Mouse (Mus musculus) liver, embryonic 12.5 days (tissue): Measurements from ENCODE around the gene Arhgef15. TPM values are rescaled to one million over a fixed set of nuclear protein-coding genes. Genes with fewer than 3 reads are reported as not detected.
A peak's percentile ranks its signal among the peaks of the same experiment; 100 is the strongest.
"Not testable (repeated sequence)": the region's sequence is repeated elsewhere in the genome, so short reads cannot be mapped to it uniquely, and the experiment has no call there.

ENCODE experiments used
- ATAC-seq: fragments of 200-750 bp; cut with Nextera tagmentation; 2 replicates; pipeline ENCODE4 v1.8.0; 2017; ENCODE audit warnings: moderate number of reproducible peaks, mild to moderate bottlenecking, moderate library complexity
- H3K27ac ChIP-seq: fragments of 300-500 bp; sonication (generic); 2 replicates; pipeline ENCODE4 v1.5.1; 2016; ENCODE audit warnings: mild to moderate bottlenecking
- H3K27me3 ChIP-seq: fragments of 300-500 bp; sonication (generic); replicated peaks from 2 replicates; pipeline ENCODE4 v1.6.1; 2016; ENCODE audit warnings: mild to moderate bottlenecking, moderate library complexity
- H3K36me3 ChIP-seq: fragments of 300-500 bp; sonication (generic); 2 replicates; pipeline ENCODE4 v1.6.1; 2016; ENCODE audit warnings: mild to moderate bottlenecking, moderate library complexity
- H3K4me1 ChIP-seq: fragments of 300-500 bp; sonication (generic); 2 replicates; pipeline ENCODE4 v1.6.1; 2016
- H3K4me2 ChIP-seq: fragments of 300-500 bp; sonication (generic); 2 replicates; pipeline ENCODE4 v1.6.1; 2016; ENCODE audit warnings: mild to moderate bottlenecking, moderate library complexity
- H3K4me3 ChIP-seq: fragments of 300-500 bp; sonication (generic); 2 replicates; pipeline ENCODE4 v1.5.1; 2016; ENCODE audit warnings: mild to moderate bottlenecking, moderate library complexity
- H3K9ac ChIP-seq: fragments of 300-500 bp; sonication (generic); 2 replicates; pipeline ENCODE4 v1.6.1; 2016; ENCODE audit warnings: mild to moderate bottlenecking, moderate library complexity
- H3K9me3 ChIP-seq: fragments of 300-500 bp; sonication (generic); replicated peaks from 2 replicates; pipeline ENCODE4 v1.6.1; 2016; ENCODE audit warnings: mild to moderate bottlenecking, moderate library complexity
- WGBS: fragments of 180-500 bp; shearing (Covaris S2); methylation state at CpG from one replicate; pipeline ENCODE4 v1.1.7; 2016; ENCODE audit not compliant: insufficient replicate concordance; 5-methylcytosine and 5-hydroxymethylcytosine counted together
- polyA plus RNA-seq: library from polyadenylated mRNA; unstranded; fragments of >200 nt; fragmentation: Nextera tagmentation; extraction: Ambion mirVana; gene quantifications from 2 replicates; pipeline ENCODE4 v1.2.1, GENCODE M21; 2016

Arhgef15 gene
- polyA plus RNA-seq, 1 experiment from 2014 or later, result 3.0 TPM

GRCm38 (mm10) chr11:68963405-68963804 lies 6.1 kb upstream of the Arhgef15 start:
- no peak overlapping the region for H3K4me3 ChIP-seq
- peaks cover 8% of the 10 kb centered on the region for H3K27me3 ChIP-seq
- H3K27ac ChIP-seq, result no peak overlapping the region
- no peak overlapping the region for H3K9ac ChIP-seq
- peaks cover 26% of the 10 kb centered on the region for H3K4me1 ChIP-seq
- no peak for ATAC-seq
- H3K9me3 ChIP-seq, result no peaks in the 10 kb centered on the region
- H3K4me2 ChIP-seq, result no peak overlapping the region
- 43% methylated on average over 2 of the region's 2 CpGs for WGBS
- no peaks in the 10 kb centered on the region for H3K36me3 ChIP-seq

GRCm38 (mm10) chr11:68962159-68962558 lies 4.9 kb upstream of the Arhgef15 start:
- H3K27me3 ChIP-seq, result peaks cover 19% of the 10 kb centered on the region
- not testable (repeated sequence) for H3K9ac ChIP-seq, ATAC-seq, H3K4me2 ChIP-seq, H3K36me3 ChIP-seq, H3K27ac ChIP-seq, H3K4me3 ChIP-seq, H3K9me3 ChIP-seq
- WGBS, result 30% methylated on average over 11 of the region's 11 CpGs
- H3K4me1 ChIP-seq, result peaks cover 17% of the 10 kb centered on the region

- no peaks in the 10 kb centered on the region for H3K9me3 ChIP-seq
- no peak overlapping the region for H3K4me3 ChIP-seq
- ATAC-seq, result no peak
- 60% methylated on average over 3 of the region's 3 CpGs for whole genome bisulfite sequencing
- no peak overlapping the region for H3K9ac ChIP-seq
- H3K4me1 ChIP-seq, result peaks cover 15% of the 10 kb centered on the region; the same call in 1 of the 2 replicates
- no peak overlapping the region for H3K27ac ChIP-seq
- peaks cover 25% of the 10 kb centered on the region for H3K27me3 ChIP-seq
- no peaks in the 10 kb centered on the region for H3K36me3 ChIP-seq
- H3K4me2 ChIP-seq, result no peak overlapping the region
Observed at GRCm38 (mm10) chr11:68961596-68961995, 4.3 kb upstream of the Arhgef15 start.

GRCm38 (mm10) chr11:68957971-68958370 lies 691 bp upstream of the Arhgef15 start:
- Histone ChIP-seq H3K36me3 (no peaks in the 10 kb centered on the region), H3K27ac (no peak overlapping the region), H3K4me2 (no peak overlapping the region), H3K4me3 (no peak overlapping the region), H3K9me3 (no peaks in the 10 kb centered on the region), H3K27me3 (peaks cover 61% of the 10 kb centered on the region), H3K9ac (no peak overlapping the region), H3K4me1 (peaks cover 25% of the 10 kb centered on the region)
- no peak for ATAC-seq
- WGBS, result 62% methylated on average over 1 of the region's 1 CpGs

- no peak for ATAC-seq
- WGBS, result 21% methylated on average over 13 of the region's 13 CpGs
- Histone ChIP-seq H3K9me3 (no peaks in the 10 kb centered on the region), H3K4me3 (0 out of 2 replicates have a peak overlapping the region, but pooled peaks have one; percentile 14), H3K4me1 (peaks cover 18% of the 10 kb centered on the region; the same call in 1 of the 2 replicates), H3K27me3 (peaks cover 71% of the 10 kb centered on the region), H3K36me3 (no peaks in the 10 kb centered on the region), H3K9ac (no peak overlapping the region; the same call in 1 of the 2 replicates), H3K4me2 (no peak overlapping the region), H3K27ac (no peak overlapping the region)
Observed at GRCm38 (mm10) chr11:68956697-68957096, 583 bp downstream of the Arhgef15 start.

GRCm38 (mm10) chr11:68956107-68956506 lies 1.2 kb downstream of the Arhgef15 start:
- no peak overlapping the region for H3K4me2 ChIP-seq
- H3K4me3 ChIP-seq, result no peak overlapping the region
- WGBS, result 8% methylated on average over 3 of the region's 3 CpGs
- no peaks in the 10 kb centered on the region for H3K36me3 ChIP-seq
- H3K4me1 ChIP-seq, result peaks cover 18% of the 10 kb centered on the region; the same call in 1 of the 2 replicates
- ATAC-seq, result no peak
- H3K9ac ChIP-seq, result no peak overlapping the region
- peaks cover 77% of the 10 kb centered on the region for H3K27me3 ChIP-seq
- no peak overlapping the region for H3K27ac ChIP-seq
- no peaks in the 10 kb centered on the region for H3K9me3 ChIP-seq

GRCm38 (mm10) chr11:68955473-68955872 lies 1.8 kb downstream of the Arhgef15 start:
- ATAC-seq, result no peak
- no peak overlapping the region for H3K27ac ChIP-seq
- WGBS, result 60% methylated on average over 5 of the region's 5 CpGs
- no peak overlapping the region for H3K9ac ChIP-seq
- H3K9me3 ChIP-seq, result no peaks in the 10 kb centered on the region
- H3K4me3 ChIP-seq, result no peak overlapping the region
- H3K27me3 ChIP-seq, result peaks cover 79% of the 10 kb centered on the region
- H3K4me1 ChIP-seq, result peaks cover 18% of the 10 kb centered on the region; the same call in 1 of the 2 replicates
- H3K4me2 ChIP-seq, result peak overlapping the region; percentile 57
- no peaks in the 10 kb centered on the region for H3K36me3 ChIP-seq

GRCm38 (mm10) chr11:68954408-68954807 lies 2.9 kb downstream of the Arhgef15 start:
- H3K9ac ChIP-seq, result no peak overlapping the region
- peaks cover 18% of the 10 kb centered on the region; the same call in 1 of the 2 replicates for H3K4me1 ChIP-seq
- no peaks in the 10 kb centered on the region for H3K9me3 ChIP-seq
- H3K27me3 ChIP-seq, result peaks cover 78% of the 10 kb centered on the region
- H3K36me3 ChIP-seq, result no peaks in the 10 kb centered on the region
- no peak for ATAC-seq
- WGBS, result 3% methylated on average over 17 of the region's 17 CpGs
- H3K4me3 ChIP-seq, result peak overlapping the region; percentile 33
- H3K27ac ChIP-seq, result no peak overlapping the region
- peak overlapping the region; percentile 57 for H3K4me2 ChIP-seq

GRCm38 (mm10) chr11:68953903-68954302 lies 3.4 kb downstream of the Arhgef15 start:
- Histone ChIP-seq H3K36me3 (no peaks in the 10 kb centered on the region), H3K9me3 (no peaks in the 10 kb centered on the region), H3K27me3 (peaks cover 73% of the 10 kb centered on the region), H3K4me1 (peaks cover 18% of the 10 kb centered on the region; the same call in 1 of the 2 replicates), H3K27ac (no peak overlapping the region), H3K9ac (no peak overlapping the region), H3K4me2 (peak overlapping the region; percentile 57), H3K4me3 (peak overlapping the region; percentile 33; the same call in 1 of the 2 replicates)
- no peak for ATAC-seq
- 23% methylated on average over 13 of the region's 13 CpGs for WGBS

GRCm38 (mm10) chr11:68947542-68947993 lies 9.7 kb downstream of the Arhgef15 start:
- Histone ChIP-seq H3K9ac (no peak overlapping the region), H3K27ac (no peak overlapping the region), H3K4me1 (0 out of 2 replicates have a peak, but pooled peaks cover 5% of the 10 kb centered on the region), H3K36me3 (no peaks in the 10 kb centered on the region), H3K27me3 (peaks cover 34% of the 10 kb centered on the region), H3K9me3 (no peaks in the 10 kb centered on the region), H3K4me3 (no peak overlapping the region), H3K4me2 (no peak overlapping the region)
- 47% methylated on average over 12 of the region's 12 CpGs for WGBS
- ATAC-seq, result no peak

GRCm38 (mm10) chr11:68946806-68947440 lies 10.4 kb downstream of the Arhgef15 start:
- no peak overlapping the region; the same call in 1 of the 2 replicates for H3K4me2 ChIP-seq

GRCm38 (mm10) chr11:68946001-68946400 lies 11.3 kb downstream of the Arhgef15 start:
- Histone ChIP-seq H3K4me1 (0 out of 2 replicates have a peak, but pooled peaks cover 5% of the 10 kb centered on the region), H3K9me3 (no peaks in the 10 kb centered on the region), H3K27ac (no peak overlapping the region), H3K9ac (no peak overlapping the region), H3K4me3 (no peak overlapping the region), H3K27me3 (peaks cover 19% of the 10 kb centered on the region), H3K4me2 (no peak overlapping the region), H3K36me3 (no peaks in the 10 kb centered on the region)
- no peak for ATAC-seq
- WGBS, result 73% methylated on average over 4 of the region's 4 CpGs

More at GRCm38 (mm10) chr11:68946806-68947440, 10.4 kb downstream of the Arhgef15 start:
- Histone ChIP-seq H3K4me1 (0 out of 2 replicates have a peak, but pooled peaks cover 5% of the 10 kb centered on the region), H3K9ac (no peak overlapping the region), H3K4me3 (no peak overlapping the region), H3K36me3 (no peaks in the 10 kb centered on the region), H3K27ac (no peak overlapping the region), H3K27me3 (peaks cover 28% of the 10 kb centered on the region), H3K9me3 (no peaks in the 10 kb centered on the region)
- 47% methylated on average over 16 of the region's 16 CpGs for WGBS
- no peak for ATAC-seq
